Mouse (Mus musculus): ENCODE data around the gene Olfr1494. TPM values are rescaled to one million over a fixed set of nuclear protein-coding genes. Genes with fewer than 3 reads are reported as not detected.

Gene Olfr1494
- polyA plus RNA-seq (2012; rRNA removed): not detected in 2 replicates

DNA sequence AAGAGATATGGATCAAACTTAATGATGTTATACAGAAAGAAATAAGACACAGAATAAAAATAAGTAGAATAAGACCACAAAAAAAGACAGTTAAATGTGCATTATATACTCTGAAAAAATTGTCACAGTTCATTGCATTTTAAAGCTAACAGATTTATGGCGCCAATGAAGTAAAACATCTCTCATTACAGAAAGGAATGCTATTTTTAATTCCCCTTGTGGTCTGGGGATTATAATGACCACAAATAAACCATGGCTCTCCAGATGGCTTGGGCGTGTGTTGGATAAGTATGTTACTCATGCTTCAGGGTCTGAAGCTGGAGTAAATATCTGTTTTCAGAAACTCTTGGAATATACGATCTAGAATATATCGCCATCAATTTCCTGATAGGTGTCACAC lies at the start of gene Olfr1494:
Gene Olfr1494 (plus strand): TSS at position 301 of the 400 bp plus-strand sequence.
- no peak for DNase-seq (ENCODE audit: low read depth)
- TF ChIP-seq POLR2A (IDR thresholded peaks at IDR 0.05; ENCODE audit: borderline replicate concordance, extremely low read depth, insufficient read depth, insufficient read length, poor library complexity, severe bottlenecking): no peak
- no peak for TF ChIP-seq CTCF (IDR thresholded peaks at IDR 0.05; ENCODE audit: borderline replicate concordance, extremely low read depth, insufficient read depth, insufficient read length)

DNA sequence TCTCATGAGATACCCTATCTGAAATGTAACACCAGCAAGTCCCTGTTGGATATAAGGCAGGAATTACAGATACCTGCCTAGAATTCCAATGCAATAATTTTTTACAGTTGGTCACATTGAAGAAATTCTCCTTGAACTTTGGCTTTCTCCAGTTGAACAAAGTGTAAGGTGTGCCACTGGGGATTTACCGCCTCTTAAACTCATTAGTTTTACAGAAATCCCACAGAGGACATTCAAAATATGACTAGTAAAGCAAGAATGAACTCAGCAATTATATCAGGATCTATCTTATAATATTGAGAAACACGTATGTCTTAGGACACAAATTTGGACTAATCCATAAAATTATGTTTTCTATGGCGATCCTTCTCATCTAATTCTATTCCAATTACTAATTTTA lies 42.6 kb upstream of the Olfr1494 start, which contains the start of gene Olfr1491:
Gene Olfr1491 (plus strand): TSS at position 301 of the 400 bp plus-strand sequence.
- DNase-seq (ENCODE audit: low read depth): no peak

GRCm38 (mm10) chr19:13722978-13723377 lies 16.6 kb upstream of the Olfr1494 start, which contains the start of gene Olfr1493-ps1:
Gene Olfr1493-ps1, plus strand, starts transcription at chr19:13723278.
- no peak for DNase-seq (ENCODE audit: low read depth)
- no peak for TF ChIP-seq CTCF (IDR thresholded peaks at IDR 0.05; ENCODE audit: borderline replicate concordance, extremely low read depth, insufficient read depth, insufficient read length)
- no peak for TF ChIP-seq POLR2A (IDR thresholded peaks at IDR 0.05; ENCODE audit: borderline replicate concordance, extremely low read depth, insufficient read depth, insufficient read length, poor library complexity, severe bottlenecking)

More for the DNA sequence above, 42.6 kb upstream of the Olfr1494 start, which contains the start of gene Olfr1491:
- no peak for TF ChIP-seq POLR2A (IDR thresholded peaks at IDR 0.05; ENCODE audit: borderline replicate concordance, extremely low read depth, insufficient read depth, insufficient read length, poor library complexity, severe bottlenecking)
- no peak for TF ChIP-seq CTCF (IDR thresholded peaks at IDR 0.05; ENCODE audit: borderline replicate concordance, extremely low read depth, insufficient read depth, insufficient read length)

DNA sequence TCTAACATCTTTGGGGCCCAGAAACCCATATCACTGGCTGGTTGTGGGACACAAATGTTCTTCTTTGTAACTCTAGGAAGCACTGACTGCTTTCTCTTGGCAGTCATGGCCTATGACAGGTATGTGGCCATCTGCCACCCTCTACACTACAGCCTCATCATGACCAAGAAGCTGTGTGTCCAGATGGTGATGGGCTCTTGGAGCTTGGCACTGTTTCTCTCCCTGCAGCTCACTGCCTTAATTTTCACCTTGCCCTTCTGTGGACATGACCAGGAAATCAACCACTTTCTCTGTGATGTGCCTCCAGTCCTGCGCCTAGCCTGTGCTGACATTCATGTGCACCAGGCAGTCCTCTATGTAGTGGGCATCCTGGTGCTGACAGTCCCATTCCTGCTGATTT lies 9.8 kb downstream of the Olfr1494 start:
- DNase-seq (ENCODE audit: low read depth): no peak
- TF ChIP-seq CTCF (IDR thresholded peaks at IDR 0.05; ENCODE audit: borderline replicate concordance, extremely low read depth, insufficient read depth, insufficient read length) (no peak), POLR2A (IDR thresholded peaks at IDR 0.05; ENCODE audit: borderline replicate concordance, extremely low read depth, insufficient read depth, insufficient read length, poor library complexity, severe bottlenecking) (no peak)

DNA sequence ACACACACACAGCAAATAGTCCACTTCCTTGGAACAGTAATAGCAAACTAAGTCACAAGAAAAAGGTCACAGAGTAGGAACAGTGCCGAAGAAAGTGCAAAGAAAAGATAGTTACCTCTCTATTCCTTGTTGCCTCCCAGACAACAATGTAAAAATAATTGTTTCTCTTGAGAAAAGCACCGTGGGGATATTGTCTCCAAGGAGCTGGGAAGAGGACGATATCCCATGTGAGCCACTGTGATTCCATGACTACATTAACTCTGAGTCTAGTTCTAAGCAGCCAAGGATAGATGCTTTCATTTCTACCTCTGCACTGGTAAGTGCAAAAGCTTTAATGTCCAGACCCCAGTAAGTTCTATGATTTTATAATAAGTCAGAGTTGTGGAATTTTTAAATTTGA lies 24.8 kb downstream of the Olfr1494 start, which contains the start of gene Olfr1495:
Gene Olfr1495 (plus strand): TSS at position 301 of the 400 bp plus-strand sequence.
- DNase-seq (ENCODE audit: low read depth): no peak
- no peak for TF ChIP-seq CTCF (IDR thresholded peaks at IDR 0.05; ENCODE audit: borderline replicate concordance, extremely low read depth, insufficient read depth, insufficient read length)
- no peak for TF ChIP-seq POLR2A (IDR thresholded peaks at IDR 0.05; ENCODE audit: borderline replicate concordance, extremely low read depth, insufficient read depth, insufficient read length, poor library complexity, severe bottlenecking)

- DNase-seq (ENCODE audit: low read depth): no peak
- TF ChIP-seq POLR2A (IDR thresholded peaks at IDR 0.05; ENCODE audit: borderline replicate concordance, extremely low read depth, insufficient read depth, insufficient read length, poor library complexity, severe bottlenecking) (no peak), CTCF (IDR thresholded peaks at IDR 0.05; ENCODE audit: borderline replicate concordance, extremely low read depth, insufficient read depth, insufficient read length) (no peak)
Measured at GRCm38 (mm10) chr19:13768565-13769276, 29.2 kb downstream of the Olfr1494 start.

- DNase-seq (ENCODE audit: low read depth): no peak
- TF ChIP-seq POLR2A (IDR thresholded peaks at IDR 0.05; ENCODE audit: borderline replicate concordance, extremely low read depth, insufficient read depth, insufficient read length, poor library complexity, severe bottlenecking) (no peak), CTCF (IDR thresholded peaks at IDR 0.05; ENCODE audit: borderline replicate concordance, extremely low read depth, insufficient read depth, insufficient read length) (no peak)
Measured at GRCm38 (mm10) chr19:13777578-13777977, 38.0 kb downstream of the Olfr1494 start, which contains the start of gene Olfr1496. Gene Olfr1496, plus strand, starts transcription at chr19:13777878.

- no peak for DNase-seq (ENCODE audit: low read depth)
- TF ChIP-seq POLR2A (IDR thresholded peaks at IDR 0.05; ENCODE audit: borderline replicate concordance, extremely low read depth, insufficient read depth, insufficient read length, poor library complexity, severe bottlenecking) (no peak), CTCF (IDR thresholded peaks at IDR 0.05; ENCODE audit: borderline replicate concordance, extremely low read depth, insufficient read depth, insufficient read length) (no peak)
Measured at GRCm38 (mm10) chr19:13798102-13798501, 58.6 kb downstream of the Olfr1494 start, which contains the start of gene Olfr1497. Gene Olfr1497, minus strand, starts transcription at chr19:13798202.

Other genes starting within 250 kb of the Olfr1494 start
- not detected in 2 replicates for gene Olfr1477, start 239.2 kb upstream of the Olfr1494 start, polyA plus RNA-seq (2012; rRNA removed)
- not detected in 2 replicates for gene Olfr1480, start 211.8 kb upstream of the Olfr1494 start, polyA plus RNA-seq (2012; rRNA removed)
- gene Olfr1484, start 156.2 kb upstream of the Olfr1494 start, polyA plus RNA-seq (2012; rRNA removed): not detected in 2 replicates
- not detected in 2 replicates for gene Olfr1487, start 122.4 kb upstream of the Olfr1494 start, polyA plus RNA-seq (2012; rRNA removed)
- not detected in 2 replicates for gene Olfr1489, start 108.1 kb upstream of the Olfr1494 start, polyA plus RNA-seq (2012; rRNA removed)
- not detected in 2 replicates for gene Olfr1490, start 88.6 kb upstream of the Olfr1494 start, polyA plus RNA-seq (2012; rRNA removed)
- not detected in 2 replicates for gene Olfr1491, start 42.5 kb upstream of the Olfr1494 start, polyA plus RNA-seq (2012; rRNA removed)
- gene Olfr1493-ps1, start 16.4 kb upstream of the Olfr1494 start, polyA plus RNA-seq (2012; rRNA removed): not detected in 2 replicates
- gene Olfr1495, start 24.9 kb downstream of the Olfr1494 start, polyA plus RNA-seq (2012; rRNA removed): not detected in 2 replicates
- not detected in 2 replicates for gene Olfr1496, start 38.1 kb downstream of the Olfr1494 start, polyA plus RNA-seq (2012; rRNA removed)
- not detected in 2 replicates for gene Olfr1497, start 58.5 kb downstream of the Olfr1494 start, polyA plus RNA-seq (2012; rRNA removed)
- not detected in 2 replicates for gene Olfr1499, start 79.7 kb downstream of the Olfr1494 start, polyA plus RNA-seq (2012; rRNA removed)
- not detected in 2 replicates for gene Olfr1500, start 90.8 kb downstream of the Olfr1494 start, polyA plus RNA-seq (2012; rRNA removed)
- not detected in 2 replicates for gene Olfr1501, start 111.0 kb downstream of the Olfr1494 start, polyA plus RNA-seq (2012; rRNA removed)
- not detected in 2 replicates for gene Olfr1502, start 122.1 kb downstream of the Olfr1494 start, polyA plus RNA-seq (2012; rRNA removed)
- gene Olfr1504, start 158.2 kb downstream of the Olfr1494 start, polyA plus RNA-seq (2012; rRNA removed): not detected in 2 replicates
- not detected in 2 replicates for gene Olfr1505, start 173.8 kb downstream of the Olfr1494 start, polyA plus RNA-seq (2012; rRNA removed)